Mouse (Mus musculus): Measurements from ENCODE around the gene Sbk2. TPM values are rescaled to one million over a fixed set of nuclear protein-coding genes. Genes with fewer than 3 reads are reported as not detected.
"Not testable (repeated sequence)": the region's sequence is repeated elsewhere in the genome, so short reads cannot be mapped to it uniquely, and the experiment has no call there.

Sbk2 gene
- total RNA-seq (2014; rRNA removed): 0.31 TPM in 1 of 2 replicates, not detected in the other
- polyA plus RNA-seq (2015; fragmentation: Nextera tagmentation; extraction: Ambion mirVana): not detected in 2 replicates

GRCm38 (mm10) chr7:4964272-4964671, at the start of gene Sbk2:
Sbk2 (minus strand) TSS chr7:4964406.
- WGBS: 7% methylated on average over 10 of the region's 10 CpGs
- no peaks in the 10 kb centered on the region for H3K9me3 ChIP-seq (ENCODE audit: low read length)
- H3K4me1 ChIP-seq (ENCODE audit: insufficient read depth, low read length): no peaks in the 10 kb centered on the region
- DNase-seq (ENCODE audit: low spot score) (peak; percentile 75), ATAC-seq (peak; percentile 89)
- H3K4me3 ChIP-seq (ENCODE audit: low read length): no peak within 1 kb of the TSS
- TF ChIP-seq CTCF (IDR thresholded peaks at IDR 0.05; ENCODE audit: low read depth): peak; percentile 75
- no peak within 1 kb of the TSS for H3K27ac ChIP-seq
- no peak within 1 kb of the TSS for H3K4me2 ChIP-seq (ENCODE audit: low read depth, low read length)
- H3K9ac ChIP-seq (replicated peaks; ENCODE audit: low read length): no peak within 1 kb of the TSS
- H3K36me3 ChIP-seq (ENCODE audit: insufficient read depth, low read length): no peaks in the 10 kb centered on the region
- no peaks in the 10 kb centered on the region for H3K27me3 ChIP-seq (ENCODE audit: insufficient read depth, low read length)

- Histone ChIP-seq H3K9me3 (ENCODE audit: low read length) (no peaks in the 10 kb centered on the region), H3K4me3 (ENCODE audit: low read length) (no peak overlapping the region), H3K4me1 (ENCODE audit: insufficient read depth, low read length) (no peaks in the 10 kb centered on the region), H3K36me3 (ENCODE audit: insufficient read depth, low read length) (peaks cover 37% of the 10 kb centered on the region), H3K27me3 (ENCODE audit: insufficient read depth, low read length) (no peaks in the 10 kb centered on the region), H3K9ac (replicated peaks; ENCODE audit: low read length) (no peak overlapping the region), H3K4me2 (ENCODE audit: low read depth, low read length) (no peak overlapping the region), H3K27ac (no peak overlapping the region)
- 91% methylated on average over 27 of the region's 27 CpGs for WGBS
- no peak for DNase-seq (ENCODE audit: low spot score)
- TF ChIP-seq CTCF (IDR thresholded peaks at IDR 0.05; ENCODE audit: low read depth): no peak
- ATAC-seq: no peak
Measured at GRCm38 (mm10) chr7:5012681-5013513, 48.7 kb upstream of the Sbk2 start.

GRCm38 (mm10) chr7:5008229-5008628, 44.0 kb upstream of the Sbk2 start:
- H3K36me3 ChIP-seq (ENCODE audit: insufficient read depth, low read length): peaks cover 45% of the 10 kb centered on the region

GRCm38 (mm10) chr7:5002876-5003275, 38.7 kb upstream of the Sbk2 start:
- H3K9ac ChIP-seq (replicated peaks; ENCODE audit: low read length): not testable (repeated sequence)
- WGBS: 61% methylated on average over 8 of the region's 8 CpGs

More at GRCm38 (mm10) chr7:5008229-5008628, 44.0 kb upstream of the Sbk2 start:
- Histone ChIP-seq H3K4me3 (ENCODE audit: low read length) (no peak overlapping the region), H3K9ac (replicated peaks; ENCODE audit: low read length) (no peak overlapping the region), H3K4me2 (ENCODE audit: low read depth, low read length) (no peak overlapping the region), H3K27me3 (ENCODE audit: insufficient read depth, low read length) (no peaks in the 10 kb centered on the region), H3K9me3 (ENCODE audit: low read length) (no peaks in the 10 kb centered on the region), H3K27ac (no peak overlapping the region), H3K4me1 (ENCODE audit: insufficient read depth, low read length) (no peaks in the 10 kb centered on the region)
- no peak; the same call in 1 of the 2 replicates for TF ChIP-seq CTCF (IDR thresholded peaks at IDR 0.05; ENCODE audit: low read depth)
- WGBS: 96% methylated on average over 26 of the region's 26 CpGs
- DNase-seq (ENCODE audit: low spot score) (no peak), ATAC-seq (no peak)

GRCm38 (mm10) chr7:4999876-5000275, 35.7 kb upstream of the Sbk2 start:
- no peaks in the 10 kb centered on the region for H3K36me3 ChIP-seq (ENCODE audit: insufficient read depth, low read length)
- DNase-seq (ENCODE audit: low spot score) (no peak), ATAC-seq (no peak)
- no peak overlapping the region for H3K4me3 ChIP-seq (ENCODE audit: low read length)
- no peak overlapping the region for H3K27ac ChIP-seq
- no peak overlapping the region for H3K9ac ChIP-seq (replicated peaks; ENCODE audit: low read length)
- TF ChIP-seq CTCF (IDR thresholded peaks at IDR 0.05; ENCODE audit: low read depth): no peak
- H3K4me2 ChIP-seq (ENCODE audit: low read depth, low read length): no peak overlapping the region
- WGBS: 68% methylated on average over 2 of the region's 2 CpGs
- peaks cover 10% of the 10 kb centered on the region; the same call in 1 of the 2 replicates for H3K4me1 ChIP-seq (ENCODE audit: insufficient read depth, low read length)
- no peaks in the 10 kb centered on the region for H3K9me3 ChIP-seq (ENCODE audit: low read length)
- H3K27me3 ChIP-seq (ENCODE audit: insufficient read depth, low read length): no peaks in the 10 kb centered on the region

More at GRCm38 (mm10) chr7:5002876-5003275, 38.7 kb upstream of the Sbk2 start:
- not testable (repeated sequence) for H3K4me2 ChIP-seq (ENCODE audit: low read depth, low read length); H3K36me3 ChIP-seq (ENCODE audit: insufficient read depth, low read length); H3K4me3 ChIP-seq (ENCODE audit: low read length); H3K9me3 ChIP-seq (ENCODE audit: low read length); DNase-seq (ENCODE audit: low spot score); ATAC-seq; H3K27me3 ChIP-seq (ENCODE audit: insufficient read depth, low read length); H3K27ac ChIP-seq; H3K4me1 ChIP-seq (ENCODE audit: insufficient read depth, low read length)

GRCm38 (mm10) chr7:4996934-4997333, 32.7 kb upstream of the Sbk2 start:
- H3K9ac ChIP-seq (replicated peaks; ENCODE audit: low read length): peak overlapping the region; percentile 95
- peak overlapping the region; percentile 89 for H3K27ac ChIP-seq
- DNase-seq (ENCODE audit: low spot score) (no peak), ATAC-seq (no peak)
- H3K4me3 ChIP-seq (ENCODE audit: low read length): peak overlapping the region; percentile 82
- no peaks in the 10 kb centered on the region for H3K27me3 ChIP-seq (ENCODE audit: insufficient read depth, low read length)
- H3K9me3 ChIP-seq (ENCODE audit: low read length): no peaks in the 10 kb centered on the region
- 61% methylated on average over 6 of the region's 8 CpGs for WGBS
- H3K4me2 ChIP-seq (ENCODE audit: low read depth, low read length): peak overlapping the region; percentile 93
- TF ChIP-seq CTCF (IDR thresholded peaks at IDR 0.05; ENCODE audit: low read depth): no peak
- peaks cover 10% of the 10 kb centered on the region for H3K4me1 ChIP-seq (ENCODE audit: insufficient read depth, low read length)
- H3K36me3 ChIP-seq (ENCODE audit: insufficient read depth, low read length): 0 out of 2 replicates have a peak, but pooled peaks cover 5% of the 10 kb centered on the region
